ENCODE assay signal across 9 mouse cellular contexts in the genomic region with DNA sequence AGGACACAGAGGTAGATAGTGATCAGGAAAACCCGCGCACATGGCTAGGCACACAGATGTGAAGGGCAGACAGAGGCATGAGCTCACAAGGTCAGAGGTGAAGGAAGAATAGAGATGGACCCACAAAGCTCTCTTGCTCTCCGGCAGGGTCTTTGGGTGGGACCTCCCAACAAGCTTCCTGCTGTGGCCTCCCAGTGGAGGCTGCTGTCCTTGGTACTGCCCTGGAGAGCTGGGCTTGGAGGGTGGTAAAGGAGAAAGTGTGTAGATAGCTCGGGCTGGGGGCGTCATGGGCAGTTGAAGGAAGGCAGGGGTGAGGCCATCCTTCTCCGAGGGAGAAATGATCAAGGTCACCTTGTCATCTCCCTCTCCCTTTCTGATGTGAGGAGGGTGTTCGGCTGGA. TPM values are rescaled to one million over a fixed set of nuclear protein-coding genes. Genes with fewer than 3 reads are reported as not detected.
DNase-seq lines count a peak whose midpoint lies in the region; ATAC-seq and TF ChIP-seq lines count a peak whose summit lies in the region.
"Had no signal": no experiment of that assay in that cellular context is flagged by ENCODE, and none has a peak within 500 bp of the region (broad histone marks: within the 10 kb centered on the region; RNA-seq: fewer than 3 reads in every experiment).

No protein-coding gene starts in this region.

- H3K9me3 ChIP-seq in intestine, embryonic 14.5 days (ENCODE audit: control insufficient read depth, low read length), result no peaks in the 10 kb centered on the region
- no peaks in the 10 kb centered on the region for H3K9me3 ChIP-seq in intestine, postnatal 0 days (ENCODE audit: control insufficient read depth)
- H3K9me3 ChIP-seq: megakaryocyte, embryonic 14.5 days had no signal

- ATAC-seq in intestine, embryonic 14.5 days (replicated peaks; ENCODE audit: low FRiP score, low TSS enrichment, low read depth), result no peak
- no peak for ATAC-seq in intestine, postnatal 0 days

- no peaks in the 10 kb centered on the region for H3K4me1 ChIP-seq in intestine, embryonic 14.5 days (replicated peaks; ENCODE audit: control insufficient read depth, insufficient read depth, low read length)
- H3K4me1 ChIP-seq in intestine, postnatal 0 days (replicated peaks; ENCODE audit: control insufficient read depth, insufficient read depth, low read length), result no peaks in the 10 kb centered on the region

- TF ChIP-seq CTCF in intestine, postnatal 0 days (IDR thresholded peaks at IDR 0.05; ENCODE audit: low read depth), result no peak
- TF ChIP-seq CTCF in layer of hippocampus, adult 2 months (conservative IDR thresholded peaks at IDR 0.05), result no peak

- H3K9ac ChIP-seq in intestine, embryonic 14.5 days (ENCODE audit: low read length), result no peak overlapping the region
- H3K9ac ChIP-seq in intestine, postnatal 0 days (ENCODE audit: low read depth, low read length), result no peak overlapping the region

- no peak overlapping the region for H3K27ac ChIP-seq in intestine, embryonic 14.5 days (ENCODE audit: low read depth)
- H3K27ac ChIP-seq in intestine, postnatal 0 days (ENCODE audit: low read depth, low read length), result no peak overlapping the region
- no peak overlapping the region for H3K27ac ChIP-seq in layer of hippocampus, adult 2 months

- H3K4me3 ChIP-seq in intestine, embryonic 14.5 days (ENCODE audit: low read depth, low read length), result no peak overlapping the region
- H3K4me3 ChIP-seq in intestine, postnatal 0 days (ENCODE audit: low read depth, low read length), result no peak overlapping the region
- H3K4me3 ChIP-seq in myocyte, result no peak overlapping the region
- H3K4me3 ChIP-seq in layer of hippocampus, adult 2 months, result no peak overlapping the region
- H3K4me3 ChIP-seq: megakaryocyte, embryonic 14.5 days had no signal

- H3K4me2 ChIP-seq in intestine, embryonic 14.5 days (ENCODE audit: low read length), result no peak overlapping the region
- no peak overlapping the region for H3K4me2 ChIP-seq in intestine, postnatal 0 days (replicated peaks; ENCODE audit: low read depth)
- H3K4me2 ChIP-seq in myocyte (ENCODE audit: low read depth), result no peak overlapping the region

- no peak for TF ChIP-seq POLR2A in myocyte (IDR thresholded peaks at IDR 0.05; ENCODE audit: insufficient read length, low read depth)

- no peaks in the 10 kb centered on the region for H3K79me2 ChIP-seq in myocyte (ENCODE audit: control insufficient read depth, insufficient read depth)

- H3ac ChIP-seq in myocyte (ENCODE audit: control insufficient read depth, insufficient read length), result no peak overlapping the region

- WGBS in intestine, embryonic 14.5 days, result 27% methylated on average over 7 of the region's 7 CpGs
- WGBS in intestine, postnatal 0 days, result 30% methylated on average over 7 of the region's 7 CpGs

- H3K27me3 ChIP-seq in intestine, embryonic 14.5 days (replicated peaks; ENCODE audit: control insufficient read depth, insufficient read depth, low read length), result no peaks in the 10 kb centered on the region
- H3K27me3 ChIP-seq in intestine, postnatal 0 days (replicated peaks; ENCODE audit: control insufficient read depth, insufficient read depth, low read length), result no peaks in the 10 kb centered on the region
- no peaks in the 10 kb centered on the region for H3K27me3 ChIP-seq in myocyte (ENCODE audit: control insufficient read depth, insufficient read depth, insufficient read length)

- no peaks in the 10 kb centered on the region for H3K36me3 ChIP-seq in intestine, embryonic 14.5 days (ENCODE audit: control insufficient read depth, insufficient read depth, low read length)
- H3K36me3 ChIP-seq in intestine, postnatal 0 days (ENCODE audit: control insufficient read depth, insufficient read depth), result no peaks in the 10 kb centered on the region
- H3K36me3 ChIP-seq in myocyte (ENCODE audit: control insufficient read depth, insufficient read depth), result no peaks in the 10 kb centered on the region

- peak; percentile 81 for DNase-seq in intestine, embryonic 14.5 days (ENCODE audit: low spot score)
- DNase-seq in ZHBTc4 (ENCODE audit: low read depth, low spot score), result peak; percentile 83
- DNase-seq in forelimb bud, embryonic 11.5 days (ENCODE audit: low read depth, low spot score), result peak; percentile 57
- DNase-seq in layer of hippocampus, postnatal 14 days (ENCODE audit: low spot score in 2 of 2), result no peak
- DNase-seq in layer of hippocampus, adult 2 months (ENCODE audit: low spot score in 2 of 2), result no peak
- DNase-seq in thymus, postnatal 25 days, result no peak

TF ChIP-seq in myocyte, 11 proteins besides CTCF, POLR2A, EP300 and RAD21:
- TF ChIP-seq TCF12 (IDR thresholded peaks at IDR 0.05; ENCODE audit: insufficient read depth, poor library complexity, severe bottlenecking) (no peak), REST (IDR thresholded peaks at IDR 0.05; ENCODE audit: insufficient read depth, insufficient read length) (peak; percentile 71)

RNA-seq across cellular contexts. Expression of a gene that starts 9.0 kb away (rescaled TPM):
- polyA plus RNA-seq in intestine, embryonic 14.5 days (2014; fragmentation: Nextera tagmentation; extraction: Ambion mirVana), result 3.4 and 4.8 TPM in 2 replicates
- 3.6 and 3.9 TPM in 2 replicates for polyA plus RNA-seq in intestine, postnatal 0 days (2015; fragmentation: Nextera tagmentation; extraction: Ambion mirVana)
- polyA plus RNA-seq in myocyte (2012; fragmentation: generic; extraction: Trizol), result 0.04 TPM
- total RNA-seq in layer of hippocampus, postnatal 14 days (2021), result 10 to 100 TPM; 54.8 to 69.7 TPM
- 10 to 100 TPM; 21.7 to 23.3 TPM for total RNA-seq in layer of hippocampus, adult 2 months (2021)

Comparison
In these comparisons a context has a peak if more than half of its experiments do, and no peak if none do; other contexts are left out.
1. DNase-seq: peak in intestine, embryonic 14.5 days (single experiment), ZHBTc4 (single experiment) and forelimb bud, embryonic 11.5 days (single experiment); none in layer of hippocampus, postnatal 14 days (0 of 2), layer of hippocampus, adult 2 months (0 of 2) and thymus, postnatal 25 days (single experiment).